Mouse (Mus musculus) kidney, embryonic 14.5 days (tissue): Measurements from ENCODE around the gene Gm7324. TPM values are rescaled to one million over a fixed set of nuclear protein-coding genes. Genes with fewer than 3 reads are reported as not detected.
"Not testable (repeated sequence)": the region's sequence is repeated elsewhere in the genome, so short reads cannot be mapped to it uniquely, and the experiment has no call there.

Source experiments
- ATAC-seq: fragments of 200-750 bp; cut with Nextera tagmentation; 2 replicates; pipeline ENCODE4 v1.8.0; 2017; ENCODE audit warnings: moderate number of reproducible peaks, mild to moderate bottlenecking, moderate TSS enrichment, moderate library complexity; ENCODE audit not compliant: low FRiP score, low TSS enrichment
- H3K27ac ChIP-seq: fragments of 300-500 bp; sonication (generic); 2 replicates; pipeline ENCODE4 v1.5.1; 2014; ENCODE audit warnings: low read depth, mild to moderate bottlenecking, low read length, moderate library complexity, mixed read lengths
- H3K27me3 ChIP-seq: fragments of 300-500 bp; sonication (generic); 2 replicates; pipeline ENCODE4 v1.6.1; 2014; ENCODE audit warnings: mild to moderate bottlenecking, low read length; ENCODE audit not compliant: control insufficient read depth, insufficient read depth
- H3K36me3 ChIP-seq: fragments of 300-500 bp; sonication (generic); 2 replicates; pipeline ENCODE4 v1.6.1; 2014; ENCODE audit warnings: low read length, mixed read lengths; ENCODE audit not compliant: control insufficient read depth, insufficient read depth
- H3K4me1 ChIP-seq: fragments of 300-500 bp; sonication (generic); 2 replicates; pipeline ENCODE4 v1.6.1; 2014; ENCODE audit warnings: low read length, mixed read lengths; ENCODE audit not compliant: control insufficient read depth, insufficient read depth
- H3K4me2 ChIP-seq: fragments of 300-500 bp; sonication (generic); replicated peaks from 2 replicates; pipeline ENCODE4 v1.6.1; 2014; ENCODE audit warnings: low read depth, mild to moderate bottlenecking, low read length
- H3K4me3 ChIP-seq: fragments of 300-500 bp; sonication (generic); 2 replicates; pipeline ENCODE4 v1.5.1; 2014; ENCODE audit warnings: mild to moderate bottlenecking, low read length
- H3K9ac ChIP-seq: fragments of 300-500 bp; sonication (generic); 2 replicates; pipeline ENCODE4 v1.6.1; 2014; ENCODE audit warnings: low read depth, mild to moderate bottlenecking, low read length, moderate library complexity
- H3K9me3 ChIP-seq: fragments of 300-500 bp; sonication (generic); 2 replicates; pipeline ENCODE4 v1.6.1; 2016; ENCODE audit warnings: low read length; ENCODE audit not compliant: control insufficient read depth
- WGBS: fragments of 180-500 bp; shearing (Covaris S2); extraction: QIAGEN DNeasy Blood & Tissue Kit; methylation state at CpG from one replicate; pipeline ENCODE4 v1.1.7; 2014; 5-methylcytosine and 5-hydroxymethylcytosine counted together
- polyA plus RNA-seq: library from polyadenylated mRNA; unstranded; fragments of >200 nt; fragmentation: Nextera tagmentation; extraction: Ambion mirVana; gene quantifications from 2 replicates; pipeline ENCODE4 v1.2.1, GENCODE M21; 2014

The Gm7324 gene
- 1.2 and 1.4 TPM in 2 replicates for polyA plus RNA-seq

DNA sequence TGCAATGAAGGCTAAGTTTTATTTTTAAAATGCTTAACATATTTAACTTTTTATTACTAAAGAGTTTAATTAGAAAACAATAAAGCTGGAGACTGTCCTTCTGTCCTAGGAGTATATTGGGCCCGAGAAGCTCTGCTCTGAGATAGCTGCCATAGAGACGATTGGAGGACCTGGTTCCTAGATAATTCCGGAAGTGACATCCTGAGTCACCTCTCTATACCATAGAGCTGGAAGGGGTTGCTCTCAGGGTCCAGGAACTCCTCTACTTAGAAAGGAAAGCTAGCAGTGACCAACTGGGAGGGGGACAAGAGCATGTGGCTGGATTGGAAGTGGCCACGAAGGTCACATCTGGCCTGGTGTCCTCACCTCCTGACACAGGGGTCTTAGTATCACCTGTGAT lies at the start of gene Gm7324:
Gene Gm7324, plus strand, starts transcription at position 208 of the 400 bp plus-strand sequence.
- H3K4me2 ChIP-seq, H3K9me3 ChIP-seq, H3K36me3 ChIP-seq, H3K27ac ChIP-seq, ATAC-seq, H3K27me3 ChIP-seq, H3K4me1 ChIP-seq, H3K4me3 ChIP-seq, H3K9ac ChIP-seq: not testable (repeated sequence)
- WGBS: 88% methylated on average over 4 of the region's 4 CpGs

DNA sequence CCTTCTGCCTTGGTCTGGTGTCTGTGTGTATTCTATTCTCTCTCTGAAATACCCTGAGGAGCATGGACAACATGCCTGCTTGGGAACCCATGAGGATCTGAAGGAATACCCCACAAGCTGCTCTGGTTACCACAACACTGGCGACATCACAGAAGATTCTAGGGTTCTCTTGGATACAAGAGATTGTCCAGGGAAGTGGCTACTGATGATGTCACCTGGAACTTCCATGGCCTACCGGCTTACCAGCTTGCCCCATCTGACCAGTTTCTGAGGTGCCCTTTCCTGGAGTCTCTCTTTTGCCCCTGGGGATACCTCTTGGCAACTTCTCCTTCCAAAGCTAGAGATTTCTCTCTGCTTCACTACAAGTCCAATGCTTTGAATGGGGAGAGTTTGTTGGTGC lies 20.5 kb upstream of the Gm7324 start, which contains the start of gene Gm8165:
Gene Gm8165, minus strand, starts transcription at position 101 of the 400 bp plus-strand sequence.
- WGBS: no CpG with 5 or more reads among the region's 2 CpGs
- not testable (repeated sequence) for H3K9ac ChIP-seq, H3K4me3 ChIP-seq, H3K27ac ChIP-seq, H3K9me3 ChIP-seq, ATAC-seq, H3K4me1 ChIP-seq, H3K36me3 ChIP-seq, H3K27me3 ChIP-seq, H3K4me2 ChIP-seq

DNA sequence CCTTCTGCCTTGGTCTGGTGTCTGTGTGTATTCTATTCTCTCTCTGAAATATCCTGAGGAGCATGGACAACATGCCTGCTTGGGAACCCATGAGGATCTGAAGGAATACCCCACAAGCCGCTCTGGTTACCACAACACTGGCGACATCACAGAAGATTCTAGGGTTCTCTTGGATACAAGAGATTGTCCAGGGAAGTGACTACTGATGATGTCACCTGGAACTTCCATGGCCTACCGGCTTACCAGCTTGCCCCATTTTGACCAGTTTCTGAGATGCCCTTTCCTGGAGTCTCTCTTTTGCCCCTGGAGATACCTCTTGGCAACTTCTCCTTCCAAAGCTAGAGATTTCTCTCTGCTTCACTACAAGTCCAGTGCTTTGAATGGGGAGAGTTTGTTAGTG lies 29.8 kb downstream of the Gm7324 start, which contains the start of gene Gm16506:
Gene Gm16506, minus strand, starts transcription at position 101 of the 400 bp plus-strand sequence.
- H3K4me3 ChIP-seq, H3K9ac ChIP-seq, H3K27me3 ChIP-seq, ATAC-seq, H3K9me3 ChIP-seq, H3K27ac ChIP-seq, H3K4me2 ChIP-seq, H3K36me3 ChIP-seq, H3K4me1 ChIP-seq: not testable (repeated sequence)
- WGBS: 100% methylated on average over 1 of the region's 3 CpGs

DNA sequence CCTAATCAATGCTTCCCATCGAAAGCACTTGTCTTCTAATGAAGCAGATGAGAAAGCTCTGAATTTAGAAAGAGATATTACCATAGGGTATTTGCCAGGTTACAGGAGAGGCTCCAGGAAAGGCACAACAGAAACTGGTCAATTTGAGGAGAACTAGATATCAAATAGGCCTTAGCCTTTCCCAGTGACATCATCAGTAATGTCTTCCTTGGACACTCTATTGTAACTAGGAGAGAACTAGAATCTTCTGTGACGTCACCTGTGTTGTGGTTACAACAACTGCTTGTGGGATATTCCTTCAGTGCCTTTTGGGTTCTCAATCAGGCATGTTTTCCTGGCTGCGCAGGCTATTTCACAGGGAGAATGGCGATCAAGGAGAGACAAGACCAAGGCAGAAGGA lies 49.9 kb downstream of the Gm7324 start, which contains the start of gene Gm6526:
Gene Gm6526, plus strand, starts transcription at position 301 of the 400 bp plus-strand sequence.
- H3K27me3 ChIP-seq: not testable (repeated sequence)

More for the DNA sequence above, 49.9 kb downstream of the Gm7324 start, which contains the start of gene Gm6526:
- not testable (repeated sequence) for H3K36me3 ChIP-seq, H3K9me3 ChIP-seq, H3K9ac ChIP-seq, H3K27ac ChIP-seq, H3K4me1 ChIP-seq, H3K4me2 ChIP-seq, ATAC-seq, H3K4me3 ChIP-seq
- WGBS: 88% methylated on average over 4 of the region's 4 CpGs

Other genes starting within 250 kb of the Gm7324 start
- gene Gm5799, start 154.3 kb upstream of the Gm7324 start, polyA plus RNA-seq: not detected in 2 replicates
- gene Gm17654, start 118.7 kb upstream of the Gm7324 start, polyA plus RNA-seq: not detected in 2 replicates
- gene Gm10375, start 89.8 kb upstream of the Gm7324 start, polyA plus RNA-seq: not detected in 2 replicates
- gene Gm8165, start 20.6 kb upstream of the Gm7324 start, polyA plus RNA-seq: not detected in 2 replicates
- not detected in 2 replicates for gene Gm16506, start 29.7 kb downstream of the Gm7324 start, polyA plus RNA-seq
- not detected in 2 replicates for gene Gm6526, start 50.0 kb downstream of the Gm7324 start, polyA plus RNA-seq
- gene Gm8180, start 86.9 kb downstream of the Gm7324 start, polyA plus RNA-seq: not detected in 2 replicates
- gene Ear1, start 177.7 kb downstream of the Gm7324 start, polyA plus RNA-seq: not detected in 2 replicates
- not detected in 2 replicates for gene Ear10, start 225.7 kb downstream of the Gm7324 start, polyA plus RNA-seq
- 21.1 and 27.7 TPM in 2 replicates for gene Gm8113, start 227.6 kb downstream of the Gm7324 start, polyA plus RNA-seq